ENCODE assay signal across 8 mouse cellular contexts in the genomic region with DNA sequence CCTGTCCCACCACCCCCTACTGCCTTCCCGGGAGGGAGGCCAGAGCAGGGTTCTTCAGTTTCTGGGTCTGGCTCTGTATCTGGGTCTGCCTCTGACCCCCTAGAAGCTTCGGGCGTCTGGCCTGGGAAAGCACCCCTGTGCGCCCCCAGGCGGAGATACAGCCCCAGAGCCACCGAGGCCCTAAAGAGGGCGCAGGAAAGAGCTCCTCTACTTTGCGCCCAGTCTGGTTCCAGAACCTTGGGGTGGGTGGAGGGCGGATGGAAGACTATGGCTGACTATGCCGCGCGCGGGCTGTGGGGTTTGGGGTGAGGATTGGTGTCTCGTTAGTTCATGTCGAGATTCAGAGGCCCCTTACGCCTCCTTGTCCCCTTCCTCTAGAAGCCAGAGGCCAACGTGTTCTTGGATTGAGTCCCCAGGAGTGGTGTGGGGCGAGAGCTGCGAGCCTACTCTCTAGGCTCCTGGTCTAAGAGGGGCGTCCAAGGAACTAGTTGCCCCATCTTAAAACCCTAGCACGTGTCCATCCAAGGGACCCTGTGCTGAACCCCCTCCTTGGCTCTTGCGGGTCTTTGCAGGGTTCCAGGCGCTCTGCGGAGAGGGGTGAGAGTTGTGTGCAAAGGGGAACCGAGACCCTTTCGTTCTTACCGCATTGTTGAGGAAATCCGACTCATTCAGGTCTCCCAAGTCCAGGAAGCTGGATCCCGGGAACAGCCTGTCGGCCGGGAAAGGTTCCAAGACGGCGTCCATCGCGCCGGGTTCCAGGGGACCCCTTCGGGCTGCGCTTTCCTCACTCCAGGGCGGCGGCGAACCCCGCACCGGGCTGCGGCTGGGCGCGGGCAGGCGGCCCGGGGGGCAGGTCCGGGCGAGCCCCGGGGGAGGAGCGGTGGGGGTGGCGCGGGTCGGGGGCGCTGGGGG. TPM values are rescaled to one million over a fixed set of nuclear protein-coding genes. Genes with fewer than 3 reads are reported as not detected.
DNase-seq lines count a peak whose midpoint lies in the region; ATAC-seq and TF ChIP-seq lines count a peak whose summit lies in the region.

No protein-coding gene starts in this region.

- peaks cover 5% of the 10 kb centered on the region for H3K4me1 ChIP-seq in forebrain, embryonic 11.5 days (replicated peaks; ENCODE audit: control insufficient read depth, insufficient read depth, low read length)
- peaks cover 7% of the 10 kb centered on the region; the same call in 1 of the 2 replicates for H3K4me1 ChIP-seq in liver, adult 2 months (ENCODE audit: control insufficient read depth, insufficient read depth, low read length)

- 4% methylated on average over 54 of the region's 56 CpGs for WGBS in forebrain, embryonic 11.5 days
- WGBS in liver, adult 2 months = 12% methylated on average over 52 of the region's 56 CpGs

- H3K27me3 ChIP-seq in forebrain, embryonic 11.5 days (ENCODE audit: control insufficient read depth, insufficient read depth, low read length) = peaks cover 21% of the 10 kb centered on the region
- no peaks in the 10 kb centered on the region for H3K27me3 ChIP-seq in liver, adult 2 months (ENCODE audit: control insufficient read depth, insufficient read depth, low read length)
- no peaks in the 10 kb centered on the region for H3K27me3 ChIP-seq in myocyte (ENCODE audit: control insufficient read depth, insufficient read depth, insufficient read length)

- peak; percentile 46 for TF ChIP-seq CTCF in liver, adult 2 months (IDR thresholded peaks at IDR 0.05; ENCODE audit: low read depth, low read length)

- no peaks in the 10 kb centered on the region for H3K79me2 ChIP-seq in liver, adult 2 months (ENCODE audit: control insufficient read depth, insufficient read depth, low read length)
- peaks cover 53% of the 10 kb centered on the region for H3K79me2 ChIP-seq in myocyte (ENCODE audit: control insufficient read depth, insufficient read depth)

- no peak for TF ChIP-seq POLR2A in liver, adult 2 months (IDR thresholded peaks at IDR 0.05; ENCODE audit: extremely low read depth, insufficient read depth, low read length)
- peak; percentile 43 for TF ChIP-seq POLR2A in myocyte (IDR thresholded peaks at IDR 0.05; ENCODE audit: insufficient read length, low read depth)

- peak; percentile 64 to 71 for DNase-seq in heart, adult 18-20 months
- no peak for DNase-seq in heart, postnatal 25 days (ENCODE audit: low spot score)
- DNase-seq in NIH3T3 (ENCODE audit: low read depth) = peak; percentile 87
- peak; percentile 56 for DNase-seq in forebrain, embryonic 11.5 days (ENCODE audit: low spot score)
- no peak for DNase-seq in liver, adult 2 months (ENCODE audit: extremely low read depth, low read depth, low spot score)
- DNase-seq in left cerebral cortex, postnatal 25 days (ENCODE audit: low spot score in 2 of 2) = no peak

- 0 out of 2 replicates have a peak, but pooled peaks have one; percentile 21 for ATAC-seq in forebrain, embryonic 11.5 days (replicated peaks; ENCODE audit: low FRiP score)
- peak; percentile 52 to 61; a peak in 2 of 4 replicates for ATAC-seq in hematopoietic stem cell, adult 5-6 weeks (replicated peaks in 1 of 2; ENCODE audit: insufficient read depth in 1 of 2, low FRiP score in 2 of 2, low TSS enrichment in 1 of 2, low read depth in 1 of 2, poor library complexity in 2 of 2, severe bottlenecking in 2 of 2)

- intact Hi-C loops in heart, postnatal 25 days (cut with DNase I) = loop anchor here (2.0 to 5.0 kb wide), 3 partner anchors 15 to 36 kb away; no protein-coding TSS in a partner anchor
- intact Hi-C loops in left cerebral cortex, postnatal 25 days (cut with DNase I) = no loop called here

- H3K4me2 ChIP-seq in forebrain, embryonic 11.5 days (ENCODE audit: low read depth, low read length, severe bottlenecking) = peak overlapping the region; percentile 98
- peak overlapping the region; percentile 98 for H3K4me2 ChIP-seq in myocyte (ENCODE audit: low read depth)

- peak overlapping the region; percentile 52 for H3K9ac ChIP-seq in forebrain, embryonic 11.5 days (ENCODE audit: low read length)
- peak overlapping the region; percentile 67; the same call in 1 of the 2 replicates for H3K9ac ChIP-seq in liver, adult 2 months (ENCODE audit: low read depth, low read length)

- H3K36me3 ChIP-seq in forebrain, embryonic 11.5 days (ENCODE audit: control insufficient read depth, insufficient read depth, low read length) = no peaks in the 10 kb centered on the region
- H3K36me3 ChIP-seq in liver, adult 2 months (ENCODE audit: control insufficient read depth, insufficient read depth, low read length) = no peaks in the 10 kb centered on the region
- H3K36me3 ChIP-seq in myocyte (ENCODE audit: control insufficient read depth, insufficient read depth) = no peaks in the 10 kb centered on the region

- peak overlapping the region; percentile 52 for H3K4me3 ChIP-seq in forebrain, embryonic 11.5 days (ENCODE audit: low read depth, low read length)
- H3K4me3 ChIP-seq in liver, adult 2 months (ENCODE audit: insufficient read depth, low read depth, low read length) = peak overlapping the region; percentile 79
- peak overlapping the region; percentile 84 for H3K4me3 ChIP-seq in myocyte

- H3K9me3 ChIP-seq in forebrain, embryonic 11.5 days (ENCODE audit: control insufficient read depth, low read length) = no peaks in the 10 kb centered on the region

- H3ac ChIP-seq in myocyte (ENCODE audit: control insufficient read depth, insufficient read length) = peak overlapping the region; percentile 69

- no peak overlapping the region for H3K27ac ChIP-seq in forebrain, embryonic 11.5 days (ENCODE audit: low read depth, low read length)
- H3K27ac ChIP-seq in liver, adult 2 months (replicated peaks; ENCODE audit: insufficient read depth, low read depth, low read length) = no peak overlapping the region

TF ChIP-seq in myocyte, 11 proteins besides CTCF, POLR2A, EP300 and RAD21:
- TF ChIP-seq MYOG (IDR thresholded peaks at IDR 0.05; ENCODE audit: control insufficient read depth in 1 of 3, insufficient read depth in 1 of 3, insufficient read length in 2 of 3, low read depth in 2 of 3) (no peak), E2F4 (IDR thresholded peaks at IDR 0.05; ENCODE audit: insufficient read depth) (no peak), MYOD1 (IDR thresholded peaks at IDR 0.05; ENCODE audit: control insufficient read depth in 1 of 3, insufficient read length in 2 of 3, low read depth in 2 of 3) (no peak), POLR2AphosphoS2 (IDR thresholded peaks at IDR 0.05; ENCODE audit: insufficient read length, low read depth) (no peak), REST (IDR thresholded peaks at IDR 0.05; ENCODE audit: insufficient read depth, insufficient read length) (no peak), USF1 (IDR thresholded peaks at IDR 0.05; ENCODE audit: low read depth) (no peak), TCF12 (IDR thresholded peaks at IDR 0.05; ENCODE audit: insufficient read depth, poor library complexity, severe bottlenecking) (no peak), CEBPB (IDR thresholded peaks at IDR 0.05; ENCODE audit: insufficient read depth, poor library complexity, severe bottlenecking) (no peak), TCF3 (IDR thresholded peaks at IDR 0.05; ENCODE audit: insufficient read length, low read depth) (no peak), MAX (IDR thresholded peaks at IDR 0.05; ENCODE audit: low read depth) (no peak), SRF (IDR thresholded peaks at IDR 0.05; ENCODE audit: control insufficient read depth, insufficient read length, low read depth) (no peak)
TF ChIP-seq in myocyte: peak in this region for 0.

RNA-seq across cellular contexts. Expression of gene Creb3l1, which starts 0.7 kb away (rescaled TPM):
- 1 to 10 TPM; 4.3 to 6.5 TPM for total RNA-seq in heart, adult 18-20 months (2021)
- total RNA-seq in heart, postnatal 25 days (2021) = 1 to 10 TPM; 4.5 to 6.8 TPM
- polyA plus RNA-seq in forebrain, embryonic 11.5 days (2014; fragmentation: Nextera tagmentation; extraction: Ambion mirVana) = 1.7 and 2.3 TPM in 2 replicates
- total RNA-seq in hematopoietic stem cell, adult 5-6 weeks (2017) = not detected in 2 replicates
- 0.18 and 0.20 TPM in 2 replicates for total RNA-seq in liver, adult 2 months (2014; rRNA removed)
- 0.40 and 0.68 TPM in 2 replicates for polyA plus RNA-seq in liver, adult 2 months (2012; rRNA removed)
- polyA plus RNA-seq in myocyte (2012; fragmentation: generic; extraction: Trizol) = 97.3 TPM
- total RNA-seq in left cerebral cortex, postnatal 25 days (2021) = 1 to 10 TPM; 2.9 to 3.2 TPM

RNA-seq across cellular contexts. Expression of gene Dgkz, which starts 48.0 kb away (rescaled TPM):
- 10 to 100 TPM; 33.8 to 35.9 TPM for total RNA-seq in heart, adult 18-20 months (2021)
- 10 to 100 TPM; 37.7 to 46.9 TPM for total RNA-seq in heart, postnatal 25 days (2021)
- polyA plus RNA-seq in forebrain, embryonic 11.5 days (2014; fragmentation: Nextera tagmentation; extraction: Ambion mirVana) = 32.7 and 35.9 TPM in 2 replicates
- 78.3 and 145 TPM in 2 replicates for total RNA-seq in hematopoietic stem cell, adult 5-6 weeks (2017)
- total RNA-seq in liver, adult 2 months (2014; rRNA removed) = 13.2 and 23.6 TPM in 2 replicates
- 43.2 and 59.5 TPM in 2 replicates for polyA plus RNA-seq in liver, adult 2 months (2012; rRNA removed)
- 68.4 TPM for polyA plus RNA-seq in myocyte (2012; fragmentation: generic; extraction: Trizol)
- total RNA-seq in left cerebral cortex, postnatal 25 days (2021) = 100 to 1,000 TPM; 556 to 558 TPM

Comparison
In these comparisons a context has a peak if more than half of its experiments do, and no peak if none do; other contexts are left out.
1. DNase-seq: peak in heart, adult 18-20 months (2 of 2), NIH3T3 (single experiment) and forebrain, embryonic 11.5 days (single experiment); none in heart, postnatal 25 days (single experiment), liver, adult 2 months (single experiment) and left cerebral cortex, postnatal 25 days (0 of 2).
2. Peak in every context shown above with its lines, with median percentiles within 50 percentile points of each other: H3K4me3 ChIP-seq.